Mouse (Mus musculus) monocyte, adult 5-6 weeks (primary cell): ENCODE results near the gene Tmc5. TPM values are rescaled to one million over a fixed set of nuclear protein-coding genes. Genes with fewer than 3 reads are reported as not detected.
A peak's percentile ranks its signal among the peaks of the same experiment; 100 is the strongest.

Source experiments
- ATAC-seq: fragments of 153-309, 156-312 bp; replicated peaks from 2 replicates; pipeline ENCODE4 v1.8.0; 2017; ENCODE audit warnings: mild to moderate bottlenecking; ENCODE audit not compliant: low TSS enrichment, insufficient number of reproducible peaks, severe bottlenecking, poor library complexity, low FRiP score
- total RNA-seq: library from RNA; stranded (forward); fragments of 200-1000, 200-491, 200-594 nt; gene quantifications from 3 replicates; pipeline ENCODE4 v1.2.3, GENCODE M21; 2017

Gene Tmc5
- total RNA-seq, 1 experiment from 2014 or later = not detected

DNA sequence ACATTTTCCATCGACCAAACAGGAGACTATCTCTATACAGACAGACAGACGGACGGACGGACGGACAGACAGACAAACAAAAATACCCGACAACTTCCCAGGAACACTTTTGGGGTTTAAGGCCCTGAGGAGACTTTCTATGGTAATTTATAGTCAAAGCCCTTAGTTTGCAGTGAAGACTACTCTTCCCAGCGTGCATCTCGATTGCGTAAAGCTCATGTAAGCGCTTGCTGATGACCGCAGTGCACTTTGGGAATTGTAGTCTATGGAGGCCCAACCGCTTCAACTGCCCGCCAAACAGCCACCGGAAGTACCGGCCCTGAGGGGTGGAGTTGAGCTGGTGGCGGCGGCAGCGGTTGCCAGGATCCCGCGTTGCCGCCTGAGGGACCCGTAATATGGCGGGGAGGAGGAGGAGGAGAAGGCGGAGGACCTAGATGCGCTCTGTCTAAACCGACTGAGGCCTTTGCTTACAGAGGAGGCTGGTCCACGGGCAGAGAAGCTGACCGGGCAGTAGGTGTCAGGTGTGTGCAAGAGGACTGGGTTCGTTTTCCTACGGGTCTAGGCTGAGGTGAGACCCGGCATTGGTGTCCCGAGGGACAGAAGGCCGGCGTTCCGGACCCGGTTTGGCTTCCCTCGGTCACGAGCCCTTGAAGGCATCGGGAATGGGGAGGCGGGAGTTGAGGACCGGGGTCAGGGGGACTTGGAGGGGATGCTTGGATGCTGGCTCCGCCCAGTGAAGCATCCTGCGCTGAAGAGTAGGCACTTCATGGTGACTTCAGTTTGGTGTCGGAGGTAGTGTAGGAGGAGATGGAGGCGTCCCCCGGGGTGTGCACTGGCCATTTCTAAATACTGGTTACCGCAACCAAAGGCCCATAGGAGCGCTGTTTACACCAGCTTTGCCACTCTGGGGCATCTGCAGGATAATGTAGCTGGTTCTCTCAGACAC, 115.4 kb downstream of the Tmc5 start, which contains the start of gene Ccp110:
Ccp110 (plus strand) TSS at position 325 of the 946 bp plus-strand sequence.
- ATAC-seq = peak; percentile 99

DNA sequence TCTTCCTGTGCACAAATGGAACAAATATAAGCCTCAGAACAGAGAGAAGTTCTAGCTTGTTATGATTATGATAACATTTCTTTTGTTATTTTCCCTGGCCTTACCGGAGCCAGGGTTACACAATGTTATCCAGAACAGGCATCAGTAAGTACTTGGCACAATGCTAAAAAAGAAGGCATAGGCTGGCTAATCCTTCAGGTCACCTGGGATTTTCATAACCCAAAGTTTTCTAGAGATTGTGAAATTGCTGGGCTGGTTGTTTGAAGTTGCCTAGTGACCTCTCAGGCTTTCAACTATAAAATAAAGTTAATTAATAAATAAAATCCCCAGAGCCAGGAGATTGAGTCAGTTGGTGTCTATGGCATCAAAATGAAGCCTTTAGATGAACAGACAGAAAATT, 117.8 kb downstream of the Tmc5 start:
- no peak for ATAC-seq

DNA sequence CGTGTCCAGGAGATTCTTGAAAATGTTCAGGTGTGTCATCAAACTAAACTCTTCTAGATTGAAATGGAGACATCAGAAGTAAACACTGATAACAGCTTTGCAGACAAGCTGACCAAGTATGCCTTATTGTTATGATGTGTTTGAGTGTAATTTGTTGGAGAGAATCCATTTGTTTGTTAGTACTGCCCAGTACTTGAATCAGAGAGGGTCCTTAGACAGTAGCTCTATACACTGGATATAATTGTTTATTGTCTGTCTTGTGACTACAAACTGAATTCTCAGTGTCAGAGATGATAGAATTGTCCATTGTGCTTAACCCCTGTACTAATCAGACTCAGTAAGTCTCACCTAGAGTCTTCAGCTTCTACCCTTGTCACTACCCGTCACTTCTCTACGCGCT, 121.0 kb downstream of the Tmc5 start:
- no peak for ATAC-seq

DNA sequence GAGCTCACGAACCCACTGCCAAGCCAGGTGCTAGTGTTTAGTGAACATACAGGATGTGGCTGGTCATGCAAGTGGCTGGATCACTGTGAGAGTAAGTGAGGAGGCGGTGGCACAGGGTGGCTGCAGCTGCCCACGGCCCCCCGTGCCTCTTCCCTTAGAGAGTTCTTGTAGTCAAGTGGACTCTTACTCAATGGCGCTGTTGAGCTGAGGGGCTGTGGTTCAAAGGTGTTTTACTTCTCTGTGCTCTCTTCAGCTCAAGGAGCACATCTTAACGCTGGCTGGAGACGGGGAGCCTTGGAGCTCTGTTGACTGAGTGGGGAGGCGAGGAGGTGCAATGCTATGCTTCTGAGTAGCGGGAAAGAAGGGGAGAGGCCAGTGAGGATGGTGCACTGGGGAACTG, 126.8 kb downstream of the Tmc5 start:
- ATAC-seq = no peak

Other genes starting within 250 kb of the Tmc5 start
- gene Syt17, start 149.1 kb upstream of the Tmc5 start, total RNA-seq = not detected in 3 replicates
- gene Itpripl2, start 105.3 kb upstream of the Tmc5 start, total RNA-seq = 13.5 to 17.3 TPM (median 14.1 TPM) in 3 replicates
- gene Coq7, start 63.9 kb upstream of the Tmc5 start, total RNA-seq = 4.1 to 7.9 TPM (median 5.2 TPM) in 3 replicates
- gene Tmc7, start 12.6 kb upstream of the Tmc5 start, total RNA-seq = not detected in 3 replicates
- gene Gde1, start 108.5 kb downstream of the Tmc5 start, total RNA-seq = 19.4 to 40.3 TPM (median 26.7 TPM) in 3 replicates
- gene Ccp110, start 115.3 kb downstream of the Tmc5 start, total RNA-seq = 6.9 to 12.5 TPM (median 8.4 TPM) in 3 replicates
- 41.4 to 59.4 TPM (median 52.0 TPM) in 3 replicates for gene Vps35l, start 142.9 kb downstream of the Tmc5 start, total RNA-seq